Mouse (Mus musculus) embryonic facial prominence, embryonic 11.5 days (tissue): ENCODE measurements around the gene Srebf1. TPM values are rescaled to one million over a fixed set of nuclear protein-coding genes. Genes with fewer than 3 reads are reported as not detected.

Experiments
- ATAC-seq: fragments of 200-750 bp; cut with Nextera tagmentation; replicated peaks from 2 replicates; pipeline ENCODE4 v1.8.0; 2017; ENCODE audit warnings: low read depth; ENCODE audit not compliant: insufficient number of reproducible peaks, low FRiP score, low TSS enrichment
- DNase-seq: peaks from one replicate; pipeline ENCODE4 v3.0.0-alpha.2; 2015; ENCODE audit warnings: low spot score
- H3K27ac ChIP-seq: fragments of 300-500 bp; sonication (generic); replicated peaks from 2 replicates; pipeline ENCODE4 v1.5.1; 2014; ENCODE audit warnings: mild to moderate bottlenecking, low read depth, low read length, control low read depth
- H3K27me3 ChIP-seq: fragments of 300-500 bp; sonication (generic); 2 replicates; pipeline ENCODE4 v1.6.1; 2014; ENCODE audit warnings: mild to moderate bottlenecking, low read length, moderate library complexity, mixed read lengths; ENCODE audit not compliant: control insufficient read depth, insufficient read depth
- H3K36me3 ChIP-seq: fragments of 300-500 bp; sonication (generic); replicated peaks from 2 replicates; pipeline ENCODE4 v1.6.1; 2014; ENCODE audit warnings: low read depth, mild to moderate bottlenecking, low read length, moderate library complexity, mixed read lengths; ENCODE audit not compliant: control insufficient read depth, insufficient read depth
- H3K4me1 ChIP-seq: fragments of 300-500 bp; sonication (generic); 2 replicates; pipeline ENCODE4 v1.6.1; 2014; ENCODE audit warnings: low read length, mixed read lengths; ENCODE audit not compliant: control insufficient read depth, insufficient read depth
- H3K4me2 ChIP-seq: fragments of 300-500 bp; sonication (generic); 2 replicates; pipeline ENCODE4 v1.6.1; 2014; ENCODE audit warnings: low read depth, mild to moderate bottlenecking, control low read depth, low read length, moderate library complexity
- H3K4me3 ChIP-seq: fragments of 300-500 bp; sonication (generic); 2 replicates; pipeline ENCODE4 v1.5.1; 2014; ENCODE audit warnings: low read depth, low read length, control low read depth
- H3K9ac ChIP-seq: fragments of 300-500 bp; sonication (generic); replicated peaks from 2 replicates; pipeline ENCODE4 v1.6.1; 2014; ENCODE audit warnings: mild to moderate bottlenecking, control low read depth, low read length
- H3K9me3 ChIP-seq: fragments of 300-500 bp; sonication (generic); replicated peaks from 2 replicates; pipeline ENCODE4 v1.6.1; 2016; ENCODE audit warnings: mild to moderate bottlenecking, low read length, inconsistent platforms, mixed read lengths; ENCODE audit not compliant: control insufficient read depth
- WGBS: fragments of 180-500 bp; shearing (Covaris S2); extraction: QIAGEN DNeasy Blood & Tissue Kit; methylation state at CpG from one replicate; pipeline ENCODE4 v1.1.7; 2014; 5-methylcytosine and 5-hydroxymethylcytosine counted together
- polyA plus RNA-seq: library from polyadenylated mRNA; unstranded; fragments of >200 nt; fragmentation: Nextera tagmentation; extraction: Ambion mirVana; gene quantifications from 2 replicates; pipeline ENCODE4 v1.2.1, GENCODE M21; 2014

Srebf1 gene
- polyA plus RNA-seq, 1 experiment from 2014 or later: 45.1 TPM

DNA sequence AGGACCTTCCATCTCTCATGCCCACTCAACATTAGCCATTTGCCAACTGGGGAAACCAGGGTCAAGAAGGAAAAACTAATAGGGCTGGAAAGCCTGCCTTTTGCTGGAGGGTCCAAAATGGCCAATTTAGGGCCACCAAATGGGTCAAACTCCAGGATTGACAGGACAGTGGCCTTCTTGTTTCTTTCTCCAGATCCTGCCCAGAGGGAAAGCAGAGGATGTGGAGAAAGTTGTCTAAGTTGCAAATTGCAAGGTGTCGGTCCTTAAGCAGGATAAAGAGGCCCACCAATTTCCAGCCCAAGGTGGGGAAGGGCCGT lies 12.5 kb downstream of the Srebf1 start:
- H3K27ac ChIP-seq: peak overlapping the region; percentile 70
- peaks cover 13% of the 10 kb centered on the region for H3K4me1 ChIP-seq
- no peaks in the 10 kb centered on the region; the same call in 1 of the 2 replicates for H3K36me3 ChIP-seq
- H3K27me3 ChIP-seq: no peaks in the 10 kb centered on the region
- WGBS: 0% methylated on average over 2 of the region's 2 CpGs
- peak overlapping the region; percentile 81 for H3K4me2 ChIP-seq
- H3K4me3 ChIP-seq: peak overlapping the region; percentile 38
- DNase-seq (no peak), ATAC-seq (no peak)
- peak overlapping the region; percentile 56 for H3K9ac ChIP-seq
- no peaks in the 10 kb centered on the region for H3K9me3 ChIP-seq

DNA sequence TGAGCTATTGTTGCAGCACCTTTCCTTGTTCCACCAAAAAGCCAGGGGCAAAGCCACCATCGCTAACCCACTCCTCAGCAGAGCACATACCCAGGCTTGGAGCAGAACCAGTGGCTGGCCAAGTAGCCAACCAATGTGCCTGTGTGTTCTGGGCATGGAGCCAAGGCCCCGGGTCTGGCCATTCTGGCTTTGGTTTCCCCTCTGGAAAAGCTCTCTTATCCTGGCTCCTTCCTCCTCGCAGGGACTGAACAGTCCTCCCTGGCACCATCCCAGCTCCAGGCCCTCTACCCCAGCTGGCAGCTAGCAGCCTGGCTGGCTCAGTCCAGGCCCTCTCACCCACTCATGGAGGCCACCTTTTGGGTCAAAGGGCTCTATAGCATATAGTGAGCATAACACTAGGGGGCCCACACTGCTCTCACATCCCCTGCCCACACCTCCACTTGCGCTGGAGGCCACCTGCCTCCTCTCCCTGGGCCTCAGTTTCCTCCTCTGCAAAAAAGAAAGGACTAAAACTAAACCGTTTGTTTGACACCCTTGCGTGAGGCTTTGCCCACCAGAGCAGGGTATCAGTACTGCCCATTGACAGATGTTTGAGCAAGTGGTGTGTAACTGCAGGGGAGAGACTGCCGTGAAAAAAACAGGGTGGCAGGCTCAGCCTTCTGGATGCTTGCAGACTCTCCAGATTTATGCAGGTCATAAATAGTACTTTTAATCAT lies 13.0 kb downstream of the Srebf1 start:
- peak overlapping the region; percentile 38 for H3K4me3 ChIP-seq
- peak overlapping the region; percentile 81 for H3K4me2 ChIP-seq
- WGBS: 72% methylated on average over 7 of the region's 7 CpGs
- no peak; the same call in 1 of the 2 replicates for ATAC-seq
- peaks cover 4% of the 10 kb centered on the region; the same call in 1 of the 2 replicates for H3K36me3 ChIP-seq
- H3K9ac ChIP-seq: peak overlapping the region; percentile 56
- no peaks in the 10 kb centered on the region for H3K9me3 ChIP-seq
- DNase-seq: no peak
- H3K27me3 ChIP-seq: no peaks in the 10 kb centered on the region
- 0 out of 2 replicates have a peak overlapping the region, but pooled peaks have one; percentile 70 for H3K27ac ChIP-seq
- peaks cover 13% of the 10 kb centered on the region for H3K4me1 ChIP-seq

DNA sequence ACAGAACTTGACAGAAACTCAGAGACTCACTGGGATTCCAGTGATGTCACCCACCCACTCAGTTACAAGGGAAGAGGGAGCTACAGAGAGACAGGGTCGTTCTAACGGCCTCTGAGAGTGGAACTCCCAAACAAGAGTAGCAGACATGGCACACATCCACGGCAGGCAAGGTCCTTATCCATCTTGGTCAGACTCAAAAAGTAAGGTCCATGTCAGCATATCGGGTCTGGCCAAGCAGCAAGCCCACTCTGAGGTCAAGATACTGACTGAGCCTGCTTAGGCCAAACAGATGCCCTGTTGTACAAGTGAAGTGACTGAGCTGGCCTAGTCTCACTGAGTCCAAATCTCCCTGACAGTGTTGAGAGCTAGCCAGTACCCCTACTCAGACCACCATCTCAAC lies 13.7 kb downstream of the Srebf1 start:
- Histone ChIP-seq H3K4me1 (peaks cover 13% of the 10 kb centered on the region), H3K4me3 (peak overlapping the region; percentile 38; the same call in 1 of the 2 replicates), H3K36me3 (peaks cover 7% of the 10 kb centered on the region; the same call in 1 of the 2 replicates), H3K9me3 (no peaks in the 10 kb centered on the region), H3K27me3 (no peaks in the 10 kb centered on the region), H3K27ac (0 out of 2 replicates have a peak overlapping the region, but pooled peaks have one; percentile 1), H3K4me2 (peak overlapping the region; percentile 81), H3K9ac (peak overlapping the region; percentile 56)
- no peak for ATAC-seq
- 62% methylated on average over 4 of the region's 4 CpGs for WGBS
- DNase-seq: no peak

DNA sequence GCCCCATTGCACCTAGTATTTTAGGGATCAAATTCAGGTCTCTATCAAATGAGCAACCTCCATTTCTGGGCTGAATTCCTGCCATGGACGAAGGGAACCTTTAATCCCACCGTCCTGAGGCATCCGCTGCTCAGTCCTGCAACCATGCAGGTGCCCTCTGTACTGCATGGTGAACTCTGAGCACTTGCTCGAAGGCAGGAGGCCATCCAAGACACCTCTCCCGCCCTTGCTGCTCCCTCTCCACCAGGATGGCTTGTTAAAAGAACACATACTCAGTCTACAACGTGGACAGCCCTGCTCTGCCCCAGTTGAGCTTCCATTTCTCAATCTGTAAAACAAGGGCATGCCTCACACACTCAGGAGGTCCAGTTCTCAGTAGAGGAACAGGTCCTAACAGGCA lies 14.2 kb downstream of the Srebf1 start:
- Histone ChIP-seq H3K27ac (no peak overlapping the region), H3K36me3 (peaks cover 9% of the 10 kb centered on the region), H3K4me3 (no peak overlapping the region), H3K27me3 (no peaks in the 10 kb centered on the region), H3K4me1 (peaks cover 13% of the 10 kb centered on the region), H3K9me3 (no peaks in the 10 kb centered on the region), H3K4me2 (peak overlapping the region; percentile 81), H3K9ac (peak overlapping the region; percentile 56)
- 63% methylated on average over 6 of the region's 6 CpGs for WGBS
- no peak for DNase-seq
- no peak for ATAC-seq

DNA sequence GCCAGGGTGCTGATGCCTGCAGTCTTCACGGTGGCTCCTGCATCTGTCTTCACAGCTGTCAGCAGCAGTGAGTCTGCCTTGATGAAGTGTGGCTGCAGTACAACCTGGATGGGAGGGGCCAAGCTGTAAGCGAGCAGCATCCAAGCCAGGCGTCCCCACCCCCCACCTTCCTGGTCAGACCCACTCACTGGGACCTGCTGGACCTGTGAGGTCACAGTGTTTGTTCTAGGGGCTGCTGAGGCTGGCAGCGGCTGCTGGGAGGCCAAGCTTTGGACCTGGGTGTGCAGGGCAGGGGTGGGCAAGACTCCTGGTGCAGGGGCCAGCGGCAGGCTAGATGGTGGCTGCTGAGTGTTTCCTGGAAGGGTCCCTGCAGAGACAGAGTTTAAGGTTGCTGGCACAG lies 16.2 kb downstream of the Srebf1 start:
- 66% methylated on average over 5 of the region's 5 CpGs for WGBS
- H3K9me3 ChIP-seq: no peaks in the 10 kb centered on the region
- peaks cover 12% of the 10 kb centered on the region for H3K4me1 ChIP-seq
- ATAC-seq: no peak
- no peaks in the 10 kb centered on the region for H3K27me3 ChIP-seq
- H3K36me3 ChIP-seq: peaks cover 19% of the 10 kb centered on the region
- no peak for DNase-seq
- no peak overlapping the region for H3K9ac ChIP-seq
- H3K4me3 ChIP-seq: no peak overlapping the region
- no peak overlapping the region for H3K4me2 ChIP-seq
- no peak overlapping the region for H3K27ac ChIP-seq

DNA sequence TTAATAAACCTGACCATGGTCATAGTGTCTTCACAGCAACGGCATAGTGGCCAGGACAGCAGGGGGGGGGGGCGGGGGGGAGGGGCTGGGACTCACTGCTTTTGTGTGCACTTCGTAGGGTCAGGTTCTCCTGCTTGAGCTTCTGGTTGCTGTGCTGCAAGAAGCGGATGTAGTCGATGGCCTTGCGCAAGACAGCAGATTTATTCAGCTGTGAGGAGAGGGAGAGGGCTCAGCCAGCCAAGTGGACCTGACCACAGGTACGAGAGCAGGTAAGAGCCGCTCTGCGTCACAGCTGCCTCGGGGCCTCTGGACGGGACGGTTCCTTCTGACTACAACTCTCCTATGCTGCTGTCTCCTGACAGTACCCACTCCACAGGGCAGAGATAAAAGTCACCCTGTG lies 17.4 kb downstream of the Srebf1 start:
- ATAC-seq (no peak), DNase-seq (no peak)
- no peak overlapping the region for H3K4me2 ChIP-seq
- no peak overlapping the region for H3K27ac ChIP-seq
- no peaks in the 10 kb centered on the region for H3K27me3 ChIP-seq
- peaks cover 24% of the 10 kb centered on the region for H3K36me3 ChIP-seq
- H3K4me1 ChIP-seq: peaks cover 6% of the 10 kb centered on the region
- H3K4me3 ChIP-seq: no peak overlapping the region
- no peaks in the 10 kb centered on the region for H3K9me3 ChIP-seq
- H3K9ac ChIP-seq: no peak overlapping the region
- WGBS: 91% methylated on average over 11 of the region's 12 CpGs

DNA sequence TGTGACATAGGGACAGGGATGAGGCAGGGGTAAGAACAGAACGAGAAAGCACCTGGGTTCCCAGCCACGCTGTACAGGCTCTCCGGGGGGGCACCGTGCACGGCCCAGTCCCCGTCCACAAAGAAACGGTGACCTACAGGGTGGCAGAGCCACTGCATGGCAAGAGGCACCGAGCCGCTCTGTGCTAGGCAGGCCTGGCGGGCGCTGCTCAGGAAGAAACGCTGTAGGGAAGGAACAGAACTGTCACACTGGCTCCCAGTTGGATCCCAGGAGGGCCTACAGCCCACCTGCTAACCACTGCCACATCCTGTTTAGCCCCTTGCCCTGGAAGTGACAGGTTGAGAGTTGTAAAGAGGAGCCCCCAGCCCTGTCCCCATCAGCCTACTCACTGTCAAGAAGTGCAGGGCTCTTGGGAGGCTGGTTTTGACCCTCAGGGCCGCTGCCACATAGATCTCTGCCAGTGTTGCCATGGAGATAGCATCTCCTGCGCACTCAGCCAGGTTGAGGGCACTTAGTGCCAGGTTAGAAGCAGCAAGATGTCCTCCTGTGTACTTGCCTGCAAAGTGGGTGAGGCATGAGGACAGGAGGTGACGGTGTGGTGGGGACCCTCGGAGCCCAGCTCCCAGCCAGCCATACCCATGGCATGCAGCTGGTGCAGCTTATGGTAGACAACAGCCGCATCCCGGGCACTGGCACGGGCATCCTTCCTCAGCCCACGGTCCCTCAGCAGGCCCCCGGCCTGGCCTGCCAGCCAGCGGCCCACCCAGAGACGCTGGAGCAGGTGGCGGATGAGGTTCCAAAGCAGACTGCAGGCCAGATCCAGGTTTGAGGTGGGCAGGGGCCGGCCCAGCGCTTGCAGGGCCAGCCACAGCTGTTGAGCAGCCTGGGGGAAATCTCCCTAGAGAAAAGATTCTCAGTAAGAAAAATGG lies 19.4 kb downstream of the Srebf1 start:
- Histone ChIP-seq H3K9ac (no peak overlapping the region), H3K27ac (no peak overlapping the region), H3K4me3 (no peak overlapping the region), H3K9me3 (no peaks in the 10 kb centered on the region), H3K27me3 (no peaks in the 10 kb centered on the region), H3K4me1 (0 out of 2 replicates have a peak, but pooled peaks cover 2% of the 10 kb centered on the region), H3K4me2 (no peak overlapping the region), H3K36me3 (peaks cover 24% of the 10 kb centered on the region)
- ATAC-seq (no peak), DNase-seq (no peak)
- WGBS: 95% methylated on average over 26 of the region's 26 CpGs
